32 mouse cellular contexts compared by ENCODE assay signal in the genomic region with DNA sequence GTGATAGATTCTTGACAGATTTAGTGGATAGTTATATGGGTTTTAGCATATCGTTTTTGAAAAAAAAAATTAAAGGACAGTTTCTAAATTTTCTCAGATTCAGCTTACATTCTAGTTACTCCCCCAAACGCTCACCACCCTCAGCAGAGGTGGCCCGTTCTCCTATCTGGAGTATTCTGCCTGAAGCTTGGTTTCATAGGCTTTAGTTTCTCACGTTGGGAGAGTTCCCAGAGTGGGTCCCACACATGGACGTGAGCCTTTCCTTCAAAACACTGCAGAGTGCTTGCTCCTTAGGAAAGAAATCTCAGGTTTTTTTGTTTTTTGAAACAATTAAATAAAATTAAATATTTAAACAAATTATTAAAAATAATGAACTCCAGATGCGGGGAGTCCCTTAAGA. TPM values are rescaled to one million over a fixed set of nuclear protein-coding genes. Genes with fewer than 3 reads are reported as not detected.
"Had no signal": no experiment of that assay in that cellular context is flagged by ENCODE, and none has a peak within 500 bp of the region (broad histone marks: within the 10 kb centered on the region; RNA-seq: fewer than 3 reads in every experiment).

No protein-coding gene starts in this region.

- H3K27me3 ChIP-seq: embryonic facial prominence, embryonic 12.5 days; embryonic facial prominence, embryonic 13.5 days; embryonic facial prominence, embryonic 15.5 days; forebrain, embryonic 12.5 days; forebrain, embryonic 13.5 days; forebrain, embryonic 15.5 days had no signal

- H3K4me3 ChIP-seq: embryonic facial prominence, embryonic 10.5 days; embryonic facial prominence, embryonic 12.5 days; embryonic facial prominence, embryonic 13.5 days; embryonic facial prominence, embryonic 15.5 days; erythroblast, embryonic 14.5 days; forebrain, embryonic 10.5 days; forebrain, embryonic 12.5 days; forebrain, embryonic 13.5 days; forebrain, embryonic 15.5 days; gastrocnemius, adult 2 months; heart, adult 2 months had no signal

- H3K9ac ChIP-seq: embryonic facial prominence, embryonic 12.5 days; embryonic facial prominence, embryonic 13.5 days; embryonic facial prominence, embryonic 15.5 days; forebrain, embryonic 12.5 days; forebrain, embryonic 13.5 days; forebrain, embryonic 15.5 days; forebrain, postnatal 0 days had no signal

- H3K36me3 ChIP-seq: embryonic facial prominence, embryonic 10.5 days; embryonic facial prominence, embryonic 12.5 days; embryonic facial prominence, embryonic 13.5 days; embryonic facial prominence, embryonic 15.5 days; forebrain, embryonic 10.5 days; forebrain, embryonic 12.5 days; forebrain, embryonic 15.5 days had no signal

- H3K9me3 ChIP-seq: embryonic facial prominence, embryonic 10.5 days; embryonic facial prominence, embryonic 12.5 days; embryonic facial prominence, embryonic 13.5 days; embryonic facial prominence, embryonic 15.5 days; forebrain, embryonic 10.5 days; forebrain, embryonic 12.5 days; forebrain, embryonic 13.5 days; forebrain, embryonic 15.5 days had no signal

- H3K27ac ChIP-seq: embryonic facial prominence, embryonic 10.5 days; embryonic facial prominence, embryonic 12.5 days; embryonic facial prominence, embryonic 13.5 days; embryonic facial prominence, embryonic 15.5 days; forebrain, embryonic 10.5 days; forebrain, embryonic 12.5 days; forebrain, embryonic 13.5 days; forebrain, embryonic 15.5 days; gastrocnemius, adult 2 months; heart, adult 2 months had no signal

- ATAC-seq: forebrain, embryonic 13.5 days; forebrain, embryonic 14.5 days; forebrain, embryonic 15.5 days; forebrain, embryonic 16.5 days; forebrain, postnatal 0 days had no signal

- H3K4me1 ChIP-seq: embryonic facial prominence, embryonic 10.5 days; embryonic facial prominence, embryonic 12.5 days; embryonic facial prominence, embryonic 13.5 days; embryonic facial prominence, embryonic 15.5 days; forebrain, embryonic 10.5 days; forebrain, embryonic 12.5 days; forebrain, embryonic 13.5 days; forebrain, embryonic 15.5 days had no signal

- H3K4me2 ChIP-seq: embryonic facial prominence, embryonic 12.5 days; embryonic facial prominence, embryonic 13.5 days; embryonic facial prominence, embryonic 15.5 days; forebrain, embryonic 12.5 days; forebrain, embryonic 13.5 days; forebrain, embryonic 15.5 days had no signal

- DNase-seq: cerebellum, adult 8-10 months; cerebellum, adult 9-10 months; cerebellum, adult 9-11 months; cerebellum, postnatal 10 days; cerebellum, postnatal 14 days; cerebellum, postnatal 25 days; cerebellum, postnatal 36 days; embryo, embryonic 11 days; forebrain, postnatal 0 days; gastrocnemius, adult 2 months; gastrocnemius, postnatal 10 days; gastrocnemius, postnatal 14 days; gastrocnemius, postnatal 25 days; gastrocnemius, postnatal 36 days; heart, adult 18-20 months; heart, adult 2 months had no signal

RNA-seq across cellular contexts. Expression of a gene that starts 4.4 kb away (rescaled TPM):
- total RNA-seq: forebrain, postnatal 0 days; gastrocnemius, adult 18-20 months; gastrocnemius, adult 2 months; gastrocnemius, adult 8-10 months; gastrocnemius, postnatal 14 days; gastrocnemius, postnatal 25 days; gastrocnemius, postnatal 36 days; gastrocnemius, postnatal 4 days; heart, adult 2 months had no signal
- polyA plus RNA-seq: embryonic facial prominence, embryonic 10.5 days; embryonic facial prominence, embryonic 11.5 days; embryonic facial prominence, embryonic 12.5 days; embryonic facial prominence, embryonic 15.5 days; erythroblast, embryonic 14.5 days; forebrain, embryonic 10.5 days; forebrain, embryonic 11.5 days; forebrain, embryonic 12.5 days; forebrain, embryonic 13.5 days had no signal
